Mouse (Mus musculus) lung, adult 2 months (tissue): Measurements from ENCODE around the gene Rgs8.

Experiments used
- CTCF ChIP-seq: fragments of 200-500 bp; IDR thresholded peaks from 2 replicates; pipeline ENCODE4 v1.5.1; 2011; ENCODE audit warnings: mild to moderate bottlenecking, low read length, control low read depth; ENCODE audit not compliant: insufficient read depth
- POLR2A ChIP-seq: fragments of 200-500 bp; IDR thresholded peaks from 2 replicates; pipeline ENCODE4 v1.6.1; 2011; ENCODE audit warnings: low read depth, mild to moderate bottlenecking, control low read depth, low read length, borderline replicate concordance; ENCODE audit errors: extremely low read depth

DNA sequence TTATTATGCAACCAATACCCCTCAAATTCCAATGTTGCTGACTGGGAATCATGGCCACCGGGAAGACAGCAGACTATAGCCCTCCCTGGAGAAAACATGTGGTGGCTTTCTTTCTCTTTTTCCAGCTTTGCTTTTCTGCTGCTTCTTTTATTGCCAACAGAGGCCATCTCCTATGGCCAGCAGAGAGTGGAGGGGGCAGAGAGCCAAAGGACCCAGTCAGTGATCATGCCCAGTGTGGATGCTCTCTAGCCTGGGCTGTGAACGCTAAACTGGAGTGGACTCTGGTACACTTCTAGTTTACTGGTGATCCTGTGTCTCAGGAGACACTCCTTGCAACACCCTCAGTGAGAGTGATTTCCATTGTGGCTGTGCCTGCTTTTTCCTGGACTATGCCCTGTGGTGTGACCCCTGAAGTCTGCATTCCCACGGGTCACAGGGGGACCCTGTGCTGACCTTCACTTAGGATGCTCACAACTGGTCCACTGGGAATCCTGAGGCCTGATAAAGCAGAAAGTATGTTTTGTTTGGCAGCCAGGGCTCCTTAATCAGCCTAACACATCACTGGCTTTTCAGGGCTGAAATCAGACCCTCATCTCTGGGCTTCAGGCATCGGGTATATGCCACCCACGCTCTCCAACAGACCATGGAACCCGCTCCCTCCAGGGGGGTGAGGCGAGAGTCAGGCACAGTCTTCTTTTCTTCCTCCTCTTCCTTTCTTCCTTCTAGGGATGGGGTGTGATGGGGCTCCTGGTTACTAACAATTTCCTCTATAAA, 45.7 kb downstream of the Rgs8 start:
- no peak for TF ChIP-seq CTCF
- TF ChIP-seq POLR2A, result no peak
